Mouse (Mus musculus): ENCODE measurements at regions not wholly inside any gene's neighbourhood (a gene's known extent, or its start where the extent isn't known, plus 50 kb on each side); places are given as distances from the start of the nearest gene placed in this dataset.

DNA sequence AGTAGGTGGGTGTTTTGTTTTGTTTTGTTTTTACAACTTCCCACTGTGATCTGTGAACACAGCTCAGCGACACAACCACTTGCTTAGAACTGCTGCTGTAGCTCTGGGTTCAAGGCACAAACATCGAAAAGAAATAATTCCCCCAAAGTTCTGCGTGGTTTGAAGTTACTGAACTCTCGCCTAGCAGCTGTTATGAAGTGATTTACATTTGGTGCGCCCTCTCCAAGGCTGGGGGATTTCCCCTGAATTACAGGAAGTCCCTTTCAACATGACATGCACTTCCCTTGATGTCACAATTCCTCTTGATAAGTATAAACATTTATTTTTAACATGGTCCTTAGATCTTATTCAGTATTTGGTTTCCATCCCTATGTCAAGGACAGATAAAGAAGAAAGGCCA lies 336.3 kb upstream of the Adgrl2 start:
- Histone ChIP-seq H3K9ac (replicated peaks) (no peak overlapping the region), H3K9me3 (no peaks in the 10 kb centered on the region), H3K27ac (replicated peaks) (no peak overlapping the region), H3K4me2 (replicated peaks) (no peak overlapping the region), H3K36me3 (no peaks in the 10 kb centered on the region), H3K4me1 (peaks cover 5% of the 10 kb centered on the region), H3K4me3 (no peak overlapping the region), H3K27me3 (no peaks in the 10 kb centered on the region)
- 73% methylated on average over 5 of the region's 5 CpGs for WGBS
- ATAC-seq (replicated peaks): no peak

DNA sequence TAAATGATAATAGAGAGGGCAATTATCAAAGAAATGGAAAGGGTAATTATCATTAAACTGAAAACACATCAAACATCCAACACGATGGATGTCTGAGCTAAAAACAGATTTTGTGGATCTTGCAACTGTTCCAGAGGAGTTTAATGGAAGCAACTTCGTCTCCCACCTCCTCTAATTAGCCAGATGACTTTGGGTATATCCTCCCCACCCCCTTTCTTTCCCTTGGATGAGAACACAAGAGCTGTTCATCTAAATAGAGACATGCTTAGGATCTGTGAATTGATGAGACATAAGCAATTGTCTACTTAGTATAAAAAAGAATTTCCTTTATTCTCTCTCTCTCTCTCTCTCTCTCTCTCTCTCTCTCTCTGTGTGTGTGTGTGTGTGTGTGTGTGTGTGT lies 333.7 kb upstream of the Adgrl2 start:
- no peak for ATAC-seq (replicated peaks)
- WGBS: 38% methylated on average over 2 of the region's 2 CpGs

DNA sequence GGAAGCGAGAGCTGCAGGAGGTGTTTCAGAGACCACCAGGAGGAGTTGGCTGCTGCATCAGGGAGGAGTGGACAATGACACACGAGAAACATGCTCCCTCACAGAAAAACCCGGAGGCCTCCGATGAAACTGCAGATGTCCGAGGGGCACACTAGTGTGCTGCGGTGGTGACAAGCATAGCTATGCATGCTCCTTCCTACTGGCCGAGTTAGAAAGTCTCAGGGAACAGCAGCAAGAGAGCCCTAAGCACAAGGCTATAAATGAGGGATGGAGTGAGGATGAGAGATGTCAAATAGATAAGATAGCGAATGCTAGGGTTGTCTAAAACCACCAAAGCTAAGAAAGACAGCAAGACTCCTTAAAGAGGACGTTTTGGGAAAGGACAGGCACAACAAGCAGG lies 328.4 kb upstream of the Adgrl2 start:
- Histone ChIP-seq H3K4me3 (no peak overlapping the region), H3K9me3 (no peaks in the 10 kb centered on the region), H3K36me3 (no peaks in the 10 kb centered on the region), H3K27ac (replicated peaks) (no peak overlapping the region), H3K9ac (replicated peaks) (no peak overlapping the region), H3K4me2 (replicated peaks) (no peak overlapping the region), H3K4me1 (no peaks in the 10 kb centered on the region), H3K27me3 (no peaks in the 10 kb centered on the region)
- 70% methylated on average over 9 of the region's 9 CpGs for WGBS
- ATAC-seq (replicated peaks): no peak

More for the DNA sequence above, 333.7 kb upstream of the Adgrl2 start:
- no peak overlapping the region for H3K27ac ChIP-seq (replicated peaks)
- no peak overlapping the region for H3K4me3 ChIP-seq
- no peak overlapping the region for H3K9ac ChIP-seq (replicated peaks)
- H3K27me3 ChIP-seq: no peaks in the 10 kb centered on the region
- 0 out of 2 replicates have a peak, but pooled peaks cover 2% of the 10 kb centered on the region for H3K4me1 ChIP-seq
- no peak overlapping the region for H3K4me2 ChIP-seq (replicated peaks)
- H3K9me3 ChIP-seq: no peaks in the 10 kb centered on the region
- H3K36me3 ChIP-seq: no peaks in the 10 kb centered on the region

DNA sequence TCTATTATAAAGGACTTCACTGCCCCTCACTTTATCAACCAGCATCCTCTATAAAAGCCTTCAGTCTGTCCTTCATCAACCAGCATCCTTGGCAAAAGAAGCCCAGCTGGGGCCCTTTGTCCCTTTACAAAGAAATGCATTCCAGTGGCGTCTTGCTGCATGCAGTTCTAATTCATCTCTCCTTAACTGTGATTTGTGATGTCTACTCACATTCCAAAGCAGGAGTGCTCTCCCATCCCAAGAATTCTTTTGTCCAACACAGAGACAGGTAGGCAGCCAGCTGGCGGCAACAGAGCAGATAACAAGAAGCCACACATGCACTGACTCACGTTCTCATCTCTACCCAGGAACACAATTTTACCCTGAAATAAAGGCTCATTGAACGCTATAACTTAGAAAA lies 323.9 kb upstream of the Adgrl2 start:
- Histone ChIP-seq H3K9ac (replicated peaks) (no peak overlapping the region), H3K4me3 (no peak overlapping the region), H3K4me1 (no peaks in the 10 kb centered on the region; the same call in 1 of the 2 replicates), H3K4me2 (replicated peaks) (no peak overlapping the region), H3K9me3 (no peaks in the 10 kb centered on the region), H3K27ac (replicated peaks) (no peak overlapping the region), H3K36me3 (no peaks in the 10 kb centered on the region), H3K27me3 (no peaks in the 10 kb centered on the region)
- 41% methylated on average over 4 of the region's 4 CpGs for WGBS
- no peak for ATAC-seq (replicated peaks)

DNA sequence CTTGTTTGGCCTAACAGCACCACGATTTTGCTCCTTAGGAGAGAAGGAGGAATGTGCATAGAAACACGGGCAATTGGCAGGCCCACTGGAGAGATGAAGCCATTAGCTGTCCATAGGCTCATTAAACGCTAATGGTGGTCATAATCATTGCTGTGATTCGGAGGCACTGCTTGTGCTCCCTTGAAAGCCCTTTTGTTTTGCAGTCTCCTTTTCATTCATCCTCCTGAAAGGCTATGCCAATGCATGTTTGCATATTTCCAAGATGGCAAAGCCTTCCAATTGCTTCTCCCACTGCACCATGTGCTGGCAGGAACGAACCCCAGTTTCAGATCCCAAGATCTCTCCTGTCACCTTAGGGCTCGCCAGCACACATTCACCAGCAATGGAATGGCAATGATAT lies 322.9 kb upstream of the Adgrl2 start:
- Histone ChIP-seq H3K4me1 (no peaks in the 10 kb centered on the region; the same call in 1 of the 2 replicates), H3K36me3 (no peaks in the 10 kb centered on the region), H3K27ac (replicated peaks) (no peak overlapping the region), H3K4me2 (replicated peaks) (no peak overlapping the region), H3K9me3 (no peaks in the 10 kb centered on the region), H3K4me3 (no peak overlapping the region), H3K27me3 (no peaks in the 10 kb centered on the region), H3K9ac (replicated peaks) (no peak overlapping the region)
- peak; percentile 41; the same call in 1 of the 2 replicates for ATAC-seq (replicated peaks)
- WGBS: 21% methylated on average over 6 of the region's 6 CpGs

DNA sequence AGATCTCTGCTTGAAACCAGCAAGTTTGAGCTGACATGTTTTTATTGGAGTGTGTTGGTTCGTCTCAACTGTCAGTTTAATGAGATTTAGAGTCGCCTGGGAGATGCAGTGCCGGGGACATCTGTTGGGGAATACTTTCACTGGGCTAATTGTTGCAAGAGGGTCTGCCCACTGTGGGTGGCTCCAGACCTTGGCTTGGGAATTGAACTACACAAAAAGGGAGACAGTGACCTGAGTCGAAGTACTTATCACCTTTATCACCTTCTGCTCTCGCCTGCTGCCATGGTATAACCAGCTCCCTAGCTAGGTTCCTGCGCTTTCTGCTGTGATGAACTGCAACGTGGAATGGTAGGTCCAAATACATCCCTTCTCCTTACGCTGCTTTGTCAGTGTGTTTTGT lies 321.2 kb upstream of the Adgrl2 start:
- H3K9me3 ChIP-seq: no peaks in the 10 kb centered on the region
- no peaks in the 10 kb centered on the region for H3K27me3 ChIP-seq
- ATAC-seq (replicated peaks): no peak
- H3K9ac ChIP-seq (replicated peaks): no peak overlapping the region
- no peak overlapping the region for H3K4me2 ChIP-seq (replicated peaks)
- H3K36me3 ChIP-seq: no peaks in the 10 kb centered on the region
- WGBS: 87% methylated on average over 8 of the region's 8 CpGs
- no peaks in the 10 kb centered on the region; the same call in 1 of the 2 replicates for H3K4me1 ChIP-seq
- no peak overlapping the region for H3K4me3 ChIP-seq
- H3K27ac ChIP-seq (replicated peaks): no peak overlapping the region

DNA sequence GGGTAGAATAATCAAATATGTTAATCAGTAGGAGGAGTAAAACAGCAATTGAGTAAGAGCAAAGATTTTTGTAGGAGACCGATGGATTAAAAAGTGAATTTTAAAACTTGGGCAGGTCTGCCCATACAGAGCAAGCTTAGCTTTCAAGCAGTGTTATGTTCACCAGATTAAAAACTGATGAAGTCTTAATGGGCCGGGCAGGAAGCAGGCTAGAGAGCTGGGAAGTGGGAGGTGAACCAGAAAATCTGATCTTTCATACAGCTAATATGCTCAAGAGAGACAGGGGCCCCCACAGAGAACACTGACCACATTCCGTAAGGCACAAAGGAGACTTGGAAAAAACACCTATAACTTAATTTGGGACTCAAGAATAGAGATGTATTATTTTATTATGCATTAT lies 316.4 kb upstream of the Adgrl2 start:
- Histone ChIP-seq H3K9me3 (no peaks in the 10 kb centered on the region), H3K9ac (replicated peaks) (no peak overlapping the region), H3K4me1 (no peaks in the 10 kb centered on the region), H3K4me2 (replicated peaks) (no peak overlapping the region), H3K27ac (replicated peaks) (no peak overlapping the region), H3K27me3 (no peaks in the 10 kb centered on the region), H3K36me3 (no peaks in the 10 kb centered on the region), H3K4me3 (no peak overlapping the region)
- WGBS: 30% methylated on average over 3 of the region's 3 CpGs
- ATAC-seq (replicated peaks): no peak

DNA sequence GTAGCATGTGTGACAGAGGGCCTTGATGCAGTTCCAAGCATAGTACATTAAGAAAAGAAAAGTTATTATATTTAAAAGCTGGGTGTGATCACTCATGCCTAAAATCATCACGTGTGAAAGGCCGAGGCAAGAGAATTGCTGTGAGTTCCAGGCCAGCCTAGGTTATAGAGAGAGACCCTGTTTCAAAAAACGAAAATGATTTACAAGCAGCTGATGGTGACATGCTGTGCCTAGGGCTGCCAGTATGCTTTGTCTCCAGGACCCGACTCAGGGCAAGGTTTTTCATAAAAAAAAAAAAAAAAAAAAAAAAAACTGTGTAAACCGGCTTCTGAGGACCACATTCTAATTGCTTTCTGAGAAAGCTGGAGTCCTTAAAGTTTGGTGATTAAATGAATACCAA lies 315.9 kb upstream of the Adgrl2 start:
- H3K9me3 ChIP-seq: no peaks in the 10 kb centered on the region
- 6% methylated on average over 5 of the region's 5 CpGs for WGBS
- ATAC-seq (replicated peaks): no peak
- no peak overlapping the region for H3K4me3 ChIP-seq
- H3K27me3 ChIP-seq: no peaks in the 10 kb centered on the region
- no peaks in the 10 kb centered on the region for H3K36me3 ChIP-seq
- H3K4me2 ChIP-seq (replicated peaks): no peak overlapping the region
- no peaks in the 10 kb centered on the region for H3K4me1 ChIP-seq
- no peak overlapping the region for H3K27ac ChIP-seq (replicated peaks)
- no peak overlapping the region for H3K9ac ChIP-seq (replicated peaks)

DNA sequence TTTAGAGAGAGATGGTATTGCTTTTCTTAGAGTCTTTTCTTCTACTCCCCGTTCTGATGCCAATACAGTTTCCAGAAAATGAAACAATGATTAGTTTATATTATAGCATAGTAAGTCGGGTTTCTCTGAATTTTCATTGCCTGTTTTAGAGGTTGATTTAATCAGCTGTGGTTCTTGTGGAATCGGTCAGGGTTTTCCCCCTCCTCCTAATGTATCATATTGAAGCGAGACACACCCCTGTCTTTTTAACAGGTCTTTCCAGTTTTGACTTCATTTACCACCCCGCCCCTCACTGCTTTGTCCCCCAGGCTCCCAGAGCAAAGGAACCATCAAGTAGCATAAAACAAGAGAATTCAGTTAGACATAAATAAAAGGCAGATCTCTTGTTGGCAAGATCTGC lies 315.1 kb upstream of the Adgrl2 start:
- Histone ChIP-seq H3K36me3 (no peaks in the 10 kb centered on the region), H3K9ac (replicated peaks) (no peak overlapping the region), H3K27ac (replicated peaks) (no peak overlapping the region), H3K4me1 (no peaks in the 10 kb centered on the region), H3K4me2 (replicated peaks) (no peak overlapping the region), H3K27me3 (no peaks in the 10 kb centered on the region), H3K9me3 (no peaks in the 10 kb centered on the region), H3K4me3 (no peak overlapping the region)
- 66% methylated on average over 5 of the region's 5 CpGs for WGBS
- no peak for ATAC-seq (replicated peaks)

DNA sequence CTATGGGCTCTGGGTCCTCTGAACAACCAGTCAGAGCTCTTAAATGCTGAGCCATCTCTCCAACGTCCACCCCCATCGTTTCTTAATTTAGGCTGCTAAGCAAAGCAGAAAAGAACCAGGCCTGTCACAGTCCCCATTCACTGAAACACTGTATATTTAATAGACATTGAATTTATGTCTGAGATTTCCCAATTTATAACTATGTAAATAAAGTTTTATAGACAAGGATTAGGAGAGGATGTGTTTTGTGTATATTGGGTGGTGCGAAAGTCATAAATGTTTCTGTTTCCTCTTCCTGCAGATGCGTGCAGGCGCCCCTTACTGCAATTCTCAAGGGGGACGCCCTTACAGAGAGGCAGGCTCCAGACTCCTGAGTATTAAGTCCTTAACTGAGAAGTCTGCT lies 314.7 kb upstream of the Adgrl2 start:
- H3K9me3 ChIP-seq: no peaks in the 10 kb centered on the region
- H3K27me3 ChIP-seq: no peaks in the 10 kb centered on the region
- 64% methylated on average over 6 of the region's 6 CpGs for WGBS
- H3K4me2 ChIP-seq (replicated peaks): no peak overlapping the region
- no peak overlapping the region for H3K27ac ChIP-seq (replicated peaks)
- no peak overlapping the region for H3K4me3 ChIP-seq
- no peak overlapping the region for H3K9ac ChIP-seq (replicated peaks)
- H3K36me3 ChIP-seq: no peaks in the 10 kb centered on the region
- no peaks in the 10 kb centered on the region for H3K4me1 ChIP-seq
- no peak for ATAC-seq (replicated peaks)

DNA sequence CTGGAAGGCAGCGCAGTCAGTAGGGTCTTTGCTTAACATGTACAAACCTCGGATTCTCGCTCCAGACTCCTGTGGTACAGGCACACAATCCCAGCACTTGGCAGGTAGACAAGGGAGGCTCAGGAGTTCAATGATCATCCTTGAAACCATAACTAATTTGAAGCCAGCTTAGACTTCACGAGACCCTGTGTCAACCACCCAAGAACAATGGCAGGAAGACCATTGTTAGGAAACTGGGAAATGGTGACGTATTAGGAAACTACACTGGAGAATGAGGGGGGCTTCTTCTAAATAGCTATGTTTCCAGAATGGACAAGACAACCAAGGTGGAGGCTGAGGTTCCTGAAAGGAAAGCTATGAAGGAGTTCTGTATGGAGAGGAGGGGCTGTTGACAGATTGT lies 313.1 kb upstream of the Adgrl2 start:
- Histone ChIP-seq H3K27me3 (no peaks in the 10 kb centered on the region), H3K9ac (replicated peaks) (no peak overlapping the region), H3K4me3 (no peak overlapping the region), H3K27ac (replicated peaks) (no peak overlapping the region), H3K9me3 (no peaks in the 10 kb centered on the region), H3K4me2 (replicated peaks) (no peak overlapping the region), H3K4me1 (no peaks in the 10 kb centered on the region), H3K36me3 (no peaks in the 10 kb centered on the region)
- no peak for ATAC-seq (replicated peaks)
- WGBS: 90% methylated on average over 5 of the region's 5 CpGs

DNA sequence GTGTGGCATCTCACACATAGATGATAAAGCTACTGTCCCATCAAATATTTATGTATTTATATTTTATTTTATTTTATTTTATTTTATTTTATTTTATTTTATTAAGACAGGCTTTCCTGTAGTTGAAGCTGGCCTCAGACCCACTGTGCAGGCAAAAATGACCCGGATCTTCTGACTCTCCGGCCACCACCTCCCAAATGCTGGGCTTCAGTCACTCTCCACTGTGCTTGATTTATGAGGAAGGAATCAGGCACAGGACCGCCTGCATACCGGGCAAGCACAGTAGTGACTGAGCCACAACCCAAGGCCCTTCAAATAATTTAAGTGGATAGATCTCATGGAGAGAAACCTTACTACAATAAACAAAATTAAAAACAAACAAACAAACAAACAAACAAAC lies 309.6 kb upstream of the Adgrl2 start:
- H3K27me3 ChIP-seq: no peaks in the 10 kb centered on the region
- ATAC-seq (replicated peaks): no peak
- H3K9ac ChIP-seq (replicated peaks): no peak overlapping the region
- peaks cover 16% of the 10 kb centered on the region for H3K4me1 ChIP-seq
- H3K27ac ChIP-seq (replicated peaks): no peak overlapping the region
- no peaks in the 10 kb centered on the region for H3K36me3 ChIP-seq
- no peak overlapping the region for H3K4me3 ChIP-seq
- 92% methylated on average over 4 of the region's 4 CpGs for WGBS
- no peaks in the 10 kb centered on the region for H3K9me3 ChIP-seq
- no peak overlapping the region for H3K4me2 ChIP-seq (replicated peaks)

DNA sequence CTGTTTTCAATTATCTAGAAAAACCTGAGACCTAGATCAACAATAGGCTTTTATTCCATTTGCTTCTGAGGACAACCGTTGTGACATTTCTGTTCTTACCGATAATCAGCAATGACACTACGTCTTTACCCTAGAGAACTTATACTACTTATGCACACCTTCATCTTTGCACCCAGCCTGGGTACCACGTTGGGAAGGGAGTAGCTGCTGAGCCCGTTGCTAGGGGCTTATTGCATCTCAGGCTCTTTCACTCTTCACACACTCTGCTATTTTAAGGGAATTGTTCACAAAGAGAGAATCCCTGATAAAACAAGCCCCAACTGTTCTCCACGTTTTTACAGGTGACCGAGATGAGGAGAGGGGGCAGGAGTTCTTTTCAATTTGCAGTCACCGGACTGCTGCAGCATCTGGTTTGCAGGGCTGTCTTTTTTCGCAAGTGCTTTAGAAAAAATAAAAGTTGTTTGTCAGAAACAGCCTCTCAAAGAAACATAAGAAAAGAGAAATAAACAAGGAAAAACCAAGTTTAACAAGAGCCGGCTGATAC lies 306.1 kb upstream of the Adgrl2 start:
- Histone ChIP-seq H3K9me3 (no peaks in the 10 kb centered on the region), H3K4me3 (no peak overlapping the region), H3K4me2 (replicated peaks) (no peak overlapping the region), H3K27me3 (no peaks in the 10 kb centered on the region), H3K4me1 (peaks cover 17% of the 10 kb centered on the region), H3K9ac (replicated peaks) (no peak overlapping the region), H3K27ac (replicated peaks) (peak overlapping the region; percentile 50; the same call in 1 of the 2 replicates), H3K36me3 (no peaks in the 10 kb centered on the region)
- ATAC-seq (replicated peaks): no peak
- 31% methylated on average over 10 of the region's 10 CpGs for WGBS
